In the genomic region with DNA sequence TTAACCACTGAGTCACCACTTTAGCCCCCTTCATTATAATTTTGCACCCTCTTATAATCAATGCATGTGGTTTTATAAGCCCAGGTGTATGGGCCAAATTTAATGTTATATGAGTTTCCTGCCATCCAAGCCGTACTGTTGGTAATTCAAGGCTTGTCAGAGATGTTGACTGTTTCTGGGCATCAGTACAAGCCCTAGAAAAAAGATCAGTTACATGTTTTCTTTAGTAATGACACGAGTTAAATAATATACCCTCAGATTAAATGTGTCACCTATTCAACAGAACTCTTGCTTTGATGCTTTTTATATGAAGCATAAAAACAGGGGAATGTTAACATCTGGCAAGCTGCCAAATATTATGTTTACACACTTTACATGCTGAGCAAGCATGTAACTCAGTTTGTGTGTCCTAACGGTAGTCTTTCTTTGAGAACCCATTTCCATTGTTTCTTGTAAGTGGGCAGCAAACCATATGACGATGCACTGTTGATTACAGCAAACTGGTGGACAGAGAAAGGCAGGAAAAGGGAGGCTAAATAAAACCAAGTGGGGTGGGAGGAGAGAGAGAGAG, we compare ENCODE assay signal across 19 mouse cellular contexts.
"Had no signal": no experiment of that assay in that cellular context is flagged by ENCODE, and none has a peak within 500 bp of the region (broad histone marks: within the 10 kb centered on the region; RNA-seq: fewer than 3 reads in every experiment).

No protein-coding gene starts in this region.

- H3K9ac ChIP-seq: limb, embryonic 12.5 days; limb, embryonic 15.5 days; liver, embryonic 14.5 days; liver, postnatal 0 days; lung, embryonic 15.5 days had no signal

- H3K27ac ChIP-seq: left cerebral cortex, adult 2 months; limb, embryonic 12.5 days; limb, embryonic 15.5 days; liver, embryonic 14.5 days; lung, embryonic 15.5 days; stomach, postnatal 0 days had no signal

- ATAC-seq: liver, postnatal 0 days had no signal

- H3K4me3 ChIP-seq: left cerebral cortex, adult 2 months; limb, embryonic 12.5 days; limb, embryonic 15.5 days; lung, embryonic 15.5 days had no signal

- H3K4me1 ChIP-seq: limb, embryonic 12.5 days; limb, embryonic 15.5 days; lung, embryonic 15.5 days had no signal

- H3K9me3 ChIP-seq: limb, embryonic 12.5 days; limb, embryonic 15.5 days; lung, embryonic 15.5 days had no signal

- H3K4me2 ChIP-seq: limb, embryonic 12.5 days; limb, embryonic 15.5 days; liver, embryonic 11.5 days; lung, embryonic 15.5 days; midbrain, embryonic 11.5 days had no signal

- H3K27me3 ChIP-seq: limb, embryonic 12.5 days; limb, embryonic 15.5 days; lung, embryonic 15.5 days had no signal

- DNase-seq: kidney, postnatal 10 days; kidney, postnatal 36 days; layer of hippocampus, postnatal 36 days; left cerebral cortex, postnatal 4 days; liver, postnatal 0 days; lung, postnatal 14 days; lung, postnatal 4 days; midbrain, embryonic 14.5 days; thymus, adult 2 months; thymus, postnatal 14 days; thymus, postnatal 4 days had no signal

- H3K36me3 ChIP-seq: limb, embryonic 12.5 days; limb, embryonic 15.5 days; lung, embryonic 15.5 days had no signal
